ENCODE assay signal across 8 mouse cellular contexts in genomic region chr10:7213066-7213630, GRCm38 (mm10). TPM values are rescaled to one million over a fixed set of nuclear protein-coding genes. Genes with fewer than 3 reads are reported as not detected.
DNase-seq lines count a peak whose midpoint lies in the region; ATAC-seq and TF ChIP-seq lines count a peak whose summit lies in the region.

No protein-coding gene starts in this region.

- no peaks in the 10 kb centered on the region for H3K27me3 ChIP-seq in liver, adult 2 months (ENCODE audit: control insufficient read depth, insufficient read depth, low read length)
- no peaks in the 10 kb centered on the region for H3K27me3 ChIP-seq in embryonic facial prominence, embryonic 15.5 days
- H3K27me3 ChIP-seq in limb, embryonic 11.5 days (ENCODE audit: control insufficient read depth, insufficient read depth, low read length): no peaks in the 10 kb centered on the region
- H3K27me3 ChIP-seq in neural tube, embryonic 15.5 days (replicated peaks): no peaks in the 10 kb centered on the region

- DNase-seq in liver, adult 2 months (ENCODE audit: extremely low read depth, low read depth, low spot score): peak; percentile 67
- DNase-seq in liver: no peak
- DNase-seq in limb, embryonic 11.5 days (ENCODE audit: low spot score): no peak
- no peak for DNase-seq in adrenal gland, postnatal 36 days
- DNase-seq in spleen, adult 18-20 months: no peak
- no peak for DNase-seq in layer of hippocampus, adult 11-12 months (ENCODE audit: low spot score)

- peak overlapping the region; percentile 97; the same call in 1 of the 2 replicates for H3K4me3 ChIP-seq in liver, adult 2 months (ENCODE audit: insufficient read depth, low read depth, low read length)
- H3K4me3 ChIP-seq in embryonic facial prominence, embryonic 15.5 days (replicated peaks): peak overlapping the region; percentile 81
- peak overlapping the region; percentile 85 for H3K4me3 ChIP-seq in limb, embryonic 11.5 days (ENCODE audit: low read depth, low read length)
- H3K4me3 ChIP-seq in neural tube, embryonic 15.5 days (replicated peaks): peak overlapping the region; percentile 80; the same call in 1 of the 2 replicates

- H3K9ac ChIP-seq in liver, adult 2 months (ENCODE audit: low read depth, low read length): no peak overlapping the region
- H3K9ac ChIP-seq in embryonic facial prominence, embryonic 15.5 days: 0 out of 2 replicates have a peak overlapping the region, but pooled peaks have one; percentile 40
- no peak overlapping the region for H3K9ac ChIP-seq in limb, embryonic 11.5 days (ENCODE audit: low read length)
- H3K9ac ChIP-seq in neural tube, embryonic 15.5 days (replicated peaks): no peak overlapping the region

- no peak for TF ChIP-seq POLR2A in liver, adult 2 months (IDR thresholded peaks at IDR 0.05; ENCODE audit: extremely low read depth, insufficient read depth, low read length)

- no peaks in the 10 kb centered on the region for H3K9me3 ChIP-seq in embryonic facial prominence, embryonic 15.5 days (replicated peaks)
- H3K9me3 ChIP-seq in limb, embryonic 11.5 days (ENCODE audit: control insufficient read depth, low read length): no peaks in the 10 kb centered on the region
- no peaks in the 10 kb centered on the region for H3K9me3 ChIP-seq in neural tube, embryonic 15.5 days (replicated peaks)

- H3K36me3 ChIP-seq in liver, adult 2 months (ENCODE audit: control insufficient read depth, insufficient read depth, low read length): no peaks in the 10 kb centered on the region
- no peaks in the 10 kb centered on the region for H3K36me3 ChIP-seq in embryonic facial prominence, embryonic 15.5 days
- H3K36me3 ChIP-seq in limb, embryonic 11.5 days (ENCODE audit: control insufficient read depth, insufficient read depth, low read length): no peaks in the 10 kb centered on the region
- H3K36me3 ChIP-seq in neural tube, embryonic 15.5 days: no peaks in the 10 kb centered on the region

- 8% methylated on average over 10 of the region's 10 CpGs for WGBS in liver, adult 2 months
- 15% methylated on average over 10 of the region's 10 CpGs for WGBS in embryonic facial prominence, embryonic 15.5 days
- WGBS in limb, embryonic 11.5 days: 23% methylated on average over 10 of the region's 10 CpGs
- 64% methylated on average over 10 of the region's 10 CpGs for WGBS in neural tube, embryonic 15.5 days

- peak overlapping the region; percentile 34; the same call in 1 of the 2 replicates for H3K27ac ChIP-seq in liver, adult 2 months (replicated peaks; ENCODE audit: insufficient read depth, low read depth, low read length)
- peak overlapping the region; percentile 95 for H3K27ac ChIP-seq in embryonic facial prominence, embryonic 15.5 days (replicated peaks)
- H3K27ac ChIP-seq in limb, embryonic 11.5 days (replicated peaks; ENCODE audit: low read depth, low read length): no peak overlapping the region
- H3K27ac ChIP-seq in neural tube, embryonic 15.5 days (replicated peaks): no peak overlapping the region

- ATAC-seq in embryonic facial prominence, embryonic 15.5 days (ENCODE audit: insufficient number of reproducible peaks, low FRiP score, low TSS enrichment, low read depth): no peak
- no peak for ATAC-seq in limb, embryonic 11.5 days (ENCODE audit: insufficient number of reproducible peaks, low FRiP score, low TSS enrichment, low read depth)
- ATAC-seq in neural tube, embryonic 15.5 days (ENCODE audit: low FRiP score): no peak

- H3K4me1 ChIP-seq in liver, adult 2 months (ENCODE audit: control insufficient read depth, insufficient read depth, low read length): peaks cover 14% of the 10 kb centered on the region
- H3K4me1 ChIP-seq in embryonic facial prominence, embryonic 15.5 days: peaks cover 30% of the 10 kb centered on the region
- peaks cover 16% of the 10 kb centered on the region for H3K4me1 ChIP-seq in limb, embryonic 11.5 days (ENCODE audit: control insufficient read depth, insufficient read depth, low read length)
- peaks cover 17% of the 10 kb centered on the region for H3K4me1 ChIP-seq in neural tube, embryonic 15.5 days

- H3K4me2 ChIP-seq in embryonic facial prominence, embryonic 15.5 days (replicated peaks): peak overlapping the region; percentile 84
- peak overlapping the region; percentile 86 for H3K4me2 ChIP-seq in limb, embryonic 11.5 days (ENCODE audit: low read depth, severe bottlenecking)
- peak overlapping the region; percentile 99 for H3K4me2 ChIP-seq in neural tube, embryonic 15.5 days

- H3K79me2 ChIP-seq in liver, adult 2 months (ENCODE audit: control insufficient read depth, insufficient read depth, low read length): peaks cover 20% of the 10 kb centered on the region; the same call in 1 of the 2 replicates

- no peak for TF ChIP-seq CTCF in liver, adult 2 months (IDR thresholded peaks at IDR 0.05; ENCODE audit: low read depth, low read length)

RNA-seq across cellular contexts. Expression of gene Cnksr3, which starts 1.1 kb away (rescaled TPM):
- 3.8 and 6.7 TPM in 2 replicates for total RNA-seq in liver, adult 2 months (2014; rRNA removed)
- 3.3 TPM in 2 replicates for polyA plus RNA-seq in liver, adult 2 months (2012; rRNA removed)
- polyA plus RNA-seq in embryonic facial prominence, embryonic 15.5 days (2015; fragmentation: Nextera tagmentation; extraction: Ambion mirVana): 11.8 and 11.9 TPM in 2 replicates
- 11.8 and 11.9 TPM in 2 replicates for polyA plus RNA-seq in limb, embryonic 11.5 days (2014; fragmentation: Nextera tagmentation; extraction: Ambion mirVana)
- polyA plus RNA-seq in neural tube, embryonic 15.5 days (2015; fragmentation: Nextera tagmentation; extraction: Ambion mirVana): 2.1 and 4.6 TPM in 2 replicates
- total RNA-seq in adrenal gland, postnatal 36 days (2021): 10 to 100 TPM; 12.7 to 14.3 TPM

Comparison
In these comparisons a context has a peak if more than half of its experiments do, and no peak if none do; other contexts are left out.
1. H3K27ac ChIP-seq: peak in liver, adult 2 months (single experiment) and embryonic facial prominence, embryonic 15.5 days (single experiment); none in limb, embryonic 11.5 days (single experiment) and neural tube, embryonic 15.5 days (single experiment).
2. Peak in every context shown above with its lines, with median percentiles within 50 percentile points of each other: H3K4me3 ChIP-seq and H3K4me2 ChIP-seq.